Comparison of ENCODE assay signal across 8 mouse cellular contexts in genomic region chr11:85469526-85469925, GRCm38 (mm10).
DNase-seq lines count a peak whose midpoint lies in the region; ATAC-seq and TF ChIP-seq lines count a peak whose summit lies in the region.

No protein-coding gene starts in this region.

- no peak overlapping the region for H3K4me2 ChIP-seq in forebrain, postnatal 0 days (ENCODE audit: low read depth)
- no peak overlapping the region for H3K4me2 ChIP-seq in forebrain, embryonic 16.5 days (ENCODE audit: low read length)
- no peak overlapping the region for H3K4me2 ChIP-seq in liver, embryonic 14.5 days (ENCODE audit: low read depth)
- no peak overlapping the region for H3K4me2 ChIP-seq in hindbrain, embryonic 12.5 days (replicated peaks)

- no peak for TF ChIP-seq EP300 in liver, embryonic 14.5 days (IDR thresholded peaks at IDR 0.05; ENCODE audit: low read depth)

- no peaks in the 10 kb centered on the region for H3K27me3 ChIP-seq in forebrain, postnatal 0 days (ENCODE audit: insufficient read depth, low read length)
- H3K27me3 ChIP-seq in forebrain, embryonic 16.5 days (replicated peaks; ENCODE audit: control insufficient read depth, insufficient read depth, low read length): no peaks in the 10 kb centered on the region; the same call in 1 of the 2 replicates
- no peaks in the 10 kb centered on the region for H3K27me3 ChIP-seq in liver, embryonic 14.5 days (ENCODE audit: control insufficient read depth, insufficient read depth, low read length)
- no peaks in the 10 kb centered on the region for H3K27me3 ChIP-seq in hindbrain, embryonic 12.5 days

- WGBS in forebrain, postnatal 0 days: 66% methylated on average over 1 of the region's 1 CpGs
- 81% methylated on average over 1 of the region's 1 CpGs for WGBS in forebrain, embryonic 16.5 days
- WGBS in liver, embryonic 14.5 days (ENCODE audit: insufficient replicate concordance): 65% methylated on average over 1 of the region's 1 CpGs
- WGBS in hindbrain, embryonic 12.5 days: 80% methylated on average over 1 of the region's 1 CpGs

- H3K9ac ChIP-seq in forebrain, postnatal 0 days: no peak overlapping the region
- H3K9ac ChIP-seq in forebrain, embryonic 16.5 days (replicated peaks; ENCODE audit: low read depth, low read length): no peak overlapping the region
- no peak overlapping the region for H3K9ac ChIP-seq in liver, embryonic 14.5 days (replicated peaks)
- H3K9ac ChIP-seq in hindbrain, embryonic 12.5 days: no peak overlapping the region

- ATAC-seq in forebrain, postnatal 0 days: no peak
- ATAC-seq in forebrain, embryonic 16.5 days: no peak
- ATAC-seq in liver, embryonic 14.5 days (ENCODE audit: insufficient read depth): no peak
- ATAC-seq in hindbrain, embryonic 12.5 days (ENCODE audit: low FRiP score): no peak

- no peak overlapping the region for H3K27ac ChIP-seq in forebrain, postnatal 0 days (ENCODE audit: low read depth, low read length)
- no peak overlapping the region for H3K27ac ChIP-seq in forebrain, embryonic 16.5 days (ENCODE audit: low read length)
- H3K27ac ChIP-seq in liver, embryonic 14.5 days: no peak overlapping the region
- H3K27ac ChIP-seq in hindbrain, embryonic 12.5 days: no peak overlapping the region

- H3K4me1 ChIP-seq in forebrain, postnatal 0 days (ENCODE audit: insufficient read depth): no peaks in the 10 kb centered on the region
- no peaks in the 10 kb centered on the region for H3K4me1 ChIP-seq in forebrain, embryonic 16.5 days (replicated peaks; ENCODE audit: control insufficient read depth, insufficient read depth, low read length)
- no peaks in the 10 kb centered on the region for H3K4me1 ChIP-seq in liver, embryonic 14.5 days (replicated peaks; ENCODE audit: control insufficient read depth in 2 of 2, insufficient read depth in 2 of 2, low read length in 1 of 2)
- peaks cover 6% of the 10 kb centered on the region; the same call in 1 of the 2 replicates for H3K4me1 ChIP-seq in hindbrain, embryonic 12.5 days

- peak; percentile 75 for DNase-seq in forebrain, postnatal 0 days
- DNase-seq in liver, embryonic 14.5 days (ENCODE audit: low read depth in 3 of 3, low spot score in 3 of 3): no peak
- no peak for DNase-seq in liver
- peak; percentile 53 for DNase-seq in Muller cell, postnatal 12 days (ENCODE audit: inconsistent ontology term)
- peak; percentile 78 to 85 for DNase-seq in heart, postnatal 10 days
- peak; percentile 80 for DNase-seq in lung, postnatal 36 days

- TF ChIP-seq CTCF in forebrain, postnatal 0 days (IDR thresholded peaks at IDR 0.05; ENCODE audit: low read depth): peak; percentile 77
- TF ChIP-seq CTCF in liver, embryonic 14.5 days (IDR thresholded peaks at IDR 0.05; ENCODE audit: low read depth): peak; percentile 37; the same call in 1 of the 2 replicates

- H3K9me3 ChIP-seq in forebrain, postnatal 0 days (ENCODE audit: low read length): no peaks in the 10 kb centered on the region
- H3K9me3 ChIP-seq in forebrain, embryonic 16.5 days (ENCODE audit: control insufficient read depth, low read length): no peaks in the 10 kb centered on the region
- H3K9me3 ChIP-seq in liver, embryonic 14.5 days (ENCODE audit: control insufficient read depth, low read length): no peaks in the 10 kb centered on the region
- no peaks in the 10 kb centered on the region for H3K9me3 ChIP-seq in hindbrain, embryonic 12.5 days (replicated peaks)

- no peaks in the 10 kb centered on the region for H3K36me3 ChIP-seq in forebrain, postnatal 0 days (ENCODE audit: insufficient read depth)
- H3K36me3 ChIP-seq in forebrain, embryonic 16.5 days (ENCODE audit: control insufficient read depth, insufficient read depth): no peaks in the 10 kb centered on the region
- H3K36me3 ChIP-seq in liver, embryonic 14.5 days (replicated peaks; ENCODE audit: control insufficient read depth, insufficient read depth, low read depth): no peaks in the 10 kb centered on the region
- no peaks in the 10 kb centered on the region for H3K36me3 ChIP-seq in hindbrain, embryonic 12.5 days

- H3K4me3 ChIP-seq in forebrain, postnatal 0 days (ENCODE audit: low read depth, low read length): no peak overlapping the region
- no peak overlapping the region for H3K4me3 ChIP-seq in forebrain, embryonic 16.5 days (replicated peaks; ENCODE audit: low read length)
- no peak overlapping the region for H3K4me3 ChIP-seq in liver, embryonic 14.5 days (ENCODE audit: insufficient read depth in 1 of 2, low read depth in 2 of 2, low read length in 2 of 2)
- no peak overlapping the region for H3K4me3 ChIP-seq in hindbrain, embryonic 12.5 days

- intact Hi-C loops in heart, postnatal 10 days (cut with DNase I): loop anchor here (2.0 kb wide), 2 partner anchors 87 to 373 kb away; no protein-coding TSS in a partner anchor

Comparison
In these comparisons a context has a peak if more than half of its experiments do, and no peak if none do; other contexts are left out.
1. DNase-seq: peak in forebrain, postnatal 0 days (single experiment), Muller cell, postnatal 12 days (single experiment), heart, postnatal 10 days (2 of 2) and lung, postnatal 36 days (single experiment); none in liver, embryonic 14.5 days (0 of 3) and liver (single experiment).